Mouse (Mus musculus): Measurements from ENCODE around the gene Mtx1.

DNA sequence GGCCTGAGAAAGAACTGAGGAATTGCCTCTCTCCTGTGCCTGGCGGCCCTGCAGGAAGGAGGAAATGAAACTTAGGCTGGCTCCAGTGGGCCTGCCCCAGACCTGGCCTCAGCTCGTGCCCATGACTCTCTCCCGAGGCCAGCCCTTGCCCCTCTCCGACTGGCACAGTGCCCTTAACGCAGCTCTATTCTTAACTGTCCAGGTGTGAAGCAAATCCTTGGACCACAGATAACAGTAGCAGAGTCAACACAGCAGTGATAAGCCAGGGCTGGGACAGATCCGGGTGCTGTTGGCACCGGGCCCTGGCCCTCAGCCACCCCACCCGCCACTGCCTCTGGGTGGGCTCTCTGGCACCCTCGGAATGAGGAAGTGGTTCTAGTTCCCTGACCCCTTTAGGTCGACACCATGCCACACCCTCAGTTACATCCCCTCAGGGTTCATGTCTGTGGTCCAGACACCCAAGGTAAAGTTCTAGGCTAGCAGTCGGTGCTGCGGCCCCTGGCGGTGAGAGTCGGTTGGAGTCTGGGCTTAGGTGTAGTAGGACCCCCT, 6.7 kb upstream of the Mtx1 start:
- TF ChIP-seq EP300 (IDR thresholded peaks at IDR 0.05; ENCODE audit: low read depth) (no peak), CTCF (IDR thresholded peaks at IDR 0.05; ENCODE audit: low read depth) (no peak)
